Mouse (Mus musculus): ENCODE measurements around the gene Bsdc1. TPM values are rescaled to one million over a fixed set of nuclear protein-coding genes. Genes with fewer than 3 reads are reported as not detected.

Gene Bsdc1
- total RNA-seq (2014; rRNA removed) (22.1 and 26.6 TPM in 2 replicates), polyA plus RNA-seq (2012; rRNA removed) (14.5 and 19.3 TPM in 2 replicates)

- H3K4me3 ChIP-seq (ENCODE audit: insufficient read depth, low read depth, low read length), result peak within 1 kb of the TSS; percentile 82
- peaks cover 12% of the 10 kb centered on the region; the same call in 1 of the 2 replicates for H3K36me3 ChIP-seq (ENCODE audit: control insufficient read depth, insufficient read depth, low read length)
- under 1% methylated on average over 42 of the region's 46 CpGs for WGBS
- H3K79me2 ChIP-seq (ENCODE audit: control insufficient read depth, insufficient read depth, low read length), result peaks cover 13% of the 10 kb centered on the region
- H3K4me1 ChIP-seq (ENCODE audit: control insufficient read depth, insufficient read depth, low read length), result peaks cover 7% of the 10 kb centered on the region
- peak within 1 kb of the TSS; percentile 76 for H3K27ac ChIP-seq (replicated peaks; ENCODE audit: insufficient read depth, low read depth, low read length)
- no peaks in the 10 kb centered on the region for H3K27me3 ChIP-seq (ENCODE audit: control insufficient read depth, insufficient read depth, low read length)
- DNase-seq (ENCODE audit: extremely low read depth, low read depth, low spot score), result peak; percentile 99
- peak within 1 kb of the TSS; percentile 93 for H3K9ac ChIP-seq (ENCODE audit: low read depth, low read length)
- TF ChIP-seq POLR2A (IDR thresholded peaks at IDR 0.05; ENCODE audit: extremely low read depth, insufficient read depth, low read length), result peak; percentile 90
- TF ChIP-seq CTCF (IDR thresholded peaks at IDR 0.05; ENCODE audit: low read depth, low read length), result no peak
Measured at GRCm38 (mm10) chr4:129461183-129461960, at the start of gene Bsdc1. Gene Bsdc1, plus strand, starts transcription at chr4:129461581.

- Histone ChIP-seq H3K36me3 (ENCODE audit: control insufficient read depth, insufficient read depth, low read length) (no peaks in the 10 kb centered on the region), H3K9ac (ENCODE audit: low read depth, low read length) (no peak overlapping the region), H3K4me1 (ENCODE audit: control insufficient read depth, insufficient read depth, low read length) (no peaks in the 10 kb centered on the region), H3K79me2 (ENCODE audit: control insufficient read depth, insufficient read depth, low read length) (no peaks in the 10 kb centered on the region), H3K4me3 (ENCODE audit: insufficient read depth, low read depth, low read length) (no peak overlapping the region), H3K27me3 (ENCODE audit: control insufficient read depth, insufficient read depth, low read length) (no peaks in the 10 kb centered on the region), H3K27ac (replicated peaks; ENCODE audit: insufficient read depth, low read depth, low read length) (no peak overlapping the region)
- DNase-seq (ENCODE audit: extremely low read depth, low read depth, low spot score), result no peak
- peak; percentile 11; the same call in 1 of the 2 replicates for TF ChIP-seq CTCF (IDR thresholded peaks at IDR 0.05; ENCODE audit: low read depth, low read length)
- no peak for TF ChIP-seq POLR2A (IDR thresholded peaks at IDR 0.05; ENCODE audit: extremely low read depth, insufficient read depth, low read length)
- WGBS, result 96% methylated on average over 5 of the region's 5 CpGs
Measured at GRCm38 (mm10) chr4:129415892-129416291, 45.5 kb upstream of the Bsdc1 start.

DNA sequence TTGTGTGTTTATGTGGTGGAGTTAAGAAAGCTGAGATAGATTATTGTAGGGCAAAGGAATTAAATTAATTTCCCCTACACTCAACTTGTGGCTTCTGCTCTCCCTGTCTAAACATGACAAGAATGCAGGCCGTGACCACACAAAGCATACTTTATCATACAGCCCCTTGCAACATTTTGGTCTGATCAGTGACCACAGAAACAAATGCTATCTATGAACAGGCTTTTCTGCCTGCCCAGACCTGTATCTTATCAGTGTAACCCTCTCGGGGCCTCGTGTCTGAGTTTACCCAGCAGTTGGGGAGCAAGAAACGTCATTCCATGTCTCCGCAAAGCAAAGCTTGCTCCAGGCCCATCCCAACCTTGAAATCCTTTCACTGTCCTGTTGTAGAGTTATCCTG lies 44.9 kb upstream of the Bsdc1 start:
- no peaks in the 10 kb centered on the region for H3K79me2 ChIP-seq (ENCODE audit: control insufficient read depth, insufficient read depth, low read length)
- H3K4me1 ChIP-seq (ENCODE audit: control insufficient read depth, insufficient read depth, low read length), result no peaks in the 10 kb centered on the region
- H3K27me3 ChIP-seq (ENCODE audit: control insufficient read depth, insufficient read depth, low read length), result no peaks in the 10 kb centered on the region
- H3K9ac ChIP-seq (ENCODE audit: low read depth, low read length), result no peak overlapping the region
- WGBS, result 69% methylated on average over 5 of the region's 5 CpGs
- H3K4me3 ChIP-seq (ENCODE audit: insufficient read depth, low read depth, low read length), result no peak overlapping the region
- DNase-seq (ENCODE audit: extremely low read depth, low read depth, low spot score), result no peak
- H3K36me3 ChIP-seq (ENCODE audit: control insufficient read depth, insufficient read depth, low read length), result no peaks in the 10 kb centered on the region
- H3K27ac ChIP-seq (replicated peaks; ENCODE audit: insufficient read depth, low read depth, low read length), result no peak overlapping the region
- TF ChIP-seq POLR2A (IDR thresholded peaks at IDR 0.05; ENCODE audit: extremely low read depth, insufficient read depth, low read length) (no peak), CTCF (IDR thresholded peaks at IDR 0.05; ENCODE audit: low read depth, low read length) (no peak)

GRCm38 (mm10) chr4:129418321-129418720 lies 43.1 kb upstream of the Bsdc1 start:
- no peak overlapping the region for H3K9ac ChIP-seq (ENCODE audit: low read depth, low read length)
- TF ChIP-seq CTCF (IDR thresholded peaks at IDR 0.05; ENCODE audit: low read depth, low read length) (no peak), POLR2A (IDR thresholded peaks at IDR 0.05; ENCODE audit: extremely low read depth, insufficient read depth, low read length) (no peak)
- no peaks in the 10 kb centered on the region for H3K27me3 ChIP-seq (ENCODE audit: control insufficient read depth, insufficient read depth, low read length)
- H3K27ac ChIP-seq (replicated peaks; ENCODE audit: insufficient read depth, low read depth, low read length), result no peak overlapping the region
- no peaks in the 10 kb centered on the region for H3K4me1 ChIP-seq (ENCODE audit: control insufficient read depth, insufficient read depth, low read length)
- no peaks in the 10 kb centered on the region for H3K36me3 ChIP-seq (ENCODE audit: control insufficient read depth, insufficient read depth, low read length)
- no peaks in the 10 kb centered on the region for H3K79me2 ChIP-seq (ENCODE audit: control insufficient read depth, insufficient read depth, low read length)
- no peak overlapping the region for H3K4me3 ChIP-seq (ENCODE audit: insufficient read depth, low read depth, low read length)
- 81% methylated on average over 5 of the region's 5 CpGs for WGBS
- DNase-seq (ENCODE audit: extremely low read depth, low read depth, low spot score), result no peak

DNA sequence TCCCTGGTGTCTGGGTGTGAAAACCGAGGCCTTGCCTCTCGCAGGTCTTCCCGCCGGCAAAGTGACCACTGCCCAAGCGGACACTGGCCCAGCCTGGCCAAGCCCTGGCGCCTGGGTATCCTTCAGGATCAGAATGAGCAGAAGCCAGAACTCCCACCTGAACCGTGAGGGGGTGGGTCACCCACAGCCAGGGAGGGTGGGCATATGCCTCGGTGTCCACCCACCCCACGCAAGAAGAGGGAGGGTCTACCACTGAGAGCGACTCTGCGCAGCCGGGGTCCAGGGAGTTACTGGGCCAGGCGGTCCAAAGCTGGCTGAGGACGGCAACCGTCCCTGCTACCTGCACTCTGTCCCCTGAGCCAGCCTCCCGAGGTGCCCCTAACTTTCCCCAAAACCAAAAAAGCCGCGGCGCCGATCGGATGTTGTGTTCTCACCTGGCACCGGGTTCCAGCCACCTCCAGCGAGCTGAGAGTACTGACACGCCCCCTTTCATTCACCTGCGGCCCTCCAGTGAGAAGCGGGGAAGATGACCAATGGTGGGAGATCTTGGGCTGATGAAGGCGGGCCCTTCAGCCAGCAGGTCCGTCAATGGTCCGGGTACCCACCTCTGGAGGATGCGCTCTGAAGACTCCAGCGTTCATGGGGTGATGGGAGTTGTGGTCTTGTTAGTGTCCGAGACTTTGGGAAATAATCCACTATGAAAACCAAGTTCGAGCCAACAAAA lies 20.9 kb upstream of the Bsdc1 start, which contains the start of gene Zbtb8b:
TSS of gene Zbtb8b (minus strand) at position 514 of the 724 bp plus-strand sequence.
- Histone ChIP-seq H3K4me3 (ENCODE audit: insufficient read depth, low read depth, low read length) (peak within 1 kb of the TSS; percentile 13; the same call in 1 of the 2 replicates), H3K36me3 (ENCODE audit: control insufficient read depth, insufficient read depth, low read length) (no peaks in the 10 kb centered on the region), H3K4me1 (ENCODE audit: control insufficient read depth, insufficient read depth, low read length) (no peaks in the 10 kb centered on the region), H3K79me2 (ENCODE audit: control insufficient read depth, insufficient read depth, low read length) (no peaks in the 10 kb centered on the region), H3K27me3 (ENCODE audit: control insufficient read depth, insufficient read depth, low read length) (peaks cover 4% of the 10 kb centered on the region; the same call in 1 of the 2 replicates), H3K9ac (ENCODE audit: low read depth, low read length) (no peak within 1 kb of the TSS), H3K27ac (replicated peaks; ENCODE audit: insufficient read depth, low read depth, low read length) (no peak within 1 kb of the TSS)
- no peak for DNase-seq (ENCODE audit: extremely low read depth, low read depth, low spot score)
- TF ChIP-seq POLR2A (IDR thresholded peaks at IDR 0.05; ENCODE audit: extremely low read depth, insufficient read depth, low read length) (no peak), CTCF (IDR thresholded peaks at IDR 0.05; ENCODE audit: low read depth, low read length) (no peak)
- WGBS, result 12% methylated on average over 33 of the region's 33 CpGs
